Mouse (Mus musculus): ENCODE results near the gene Il21. TPM values are rescaled to one million over a fixed set of nuclear protein-coding genes. Genes with fewer than 3 reads are reported as not detected.

The Il21 gene
- total RNA-seq, 2 experiments from 2014 or later = not detected

GRCm38 (mm10) chr3:37201122-37201916 lies 31.1 kb downstream of the Il21 start:
- intact Hi-C loops (cut with DNase I) = loop anchor here (5.0 kb wide), 1 partner anchor 564 kb away; no protein-coding TSS in a partner anchor
- no peak for DNase-seq (ENCODE audit: low spot score in 2 of 2)

- intact Hi-C loops (cut with DNase I) = no loop called here
- no peak for DNase-seq (ENCODE audit: low spot score in 2 of 2)
These were observed 34.1 kb downstream of the Il21 start for GRCm38 (mm10) chr3:37198302-37198701.

GRCm38 (mm10) chr3:37191953-37192352 lies 40.5 kb downstream of the Il21 start:
- no peak for DNase-seq (ENCODE audit: low spot score in 2 of 2)
- intact Hi-C loops (cut with DNase I) = no loop called here

- intact Hi-C loops (cut with DNase I) = no loop called here
- DNase-seq (ENCODE audit: low spot score in 2 of 2) = no peak
These were observed 46.9 kb downstream of the Il21 start for GRCm38 (mm10) chr3:37185534-37185933.

- intact Hi-C loops (cut with DNase I) = no loop called here
- peak in 1 of 2 experiments; percentile 14 for DNase-seq (ENCODE audit: low spot score in 2 of 2)
These were observed 49.8 kb downstream of the Il21 start for GRCm38 (mm10) chr3:37182415-37183269.

DNA sequence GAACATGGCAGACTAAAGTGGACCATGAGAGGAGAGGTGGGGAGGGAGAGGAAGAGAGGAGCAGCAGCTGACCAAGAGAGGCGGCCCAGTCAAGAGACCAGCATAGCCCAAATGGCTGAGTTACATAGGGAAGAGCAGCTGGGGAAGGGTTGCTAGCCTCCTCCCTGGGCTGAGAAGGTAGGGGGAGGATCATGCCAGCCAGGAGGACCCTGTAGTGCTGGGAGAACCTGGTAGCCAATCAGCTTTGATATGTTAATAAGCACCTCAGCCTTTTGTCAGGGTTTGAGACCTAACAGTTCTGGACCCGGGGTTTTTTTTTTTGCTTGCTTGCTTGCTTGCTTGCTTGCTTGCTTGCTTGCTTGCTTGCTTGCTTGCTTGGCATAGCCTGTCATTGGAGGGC lies 51.4 kb downstream of the Il21 start:
- DNase-seq (ENCODE audit: low spot score in 2 of 2) = no peak
- intact Hi-C loops (cut with DNase I) = no loop called here

DNA sequence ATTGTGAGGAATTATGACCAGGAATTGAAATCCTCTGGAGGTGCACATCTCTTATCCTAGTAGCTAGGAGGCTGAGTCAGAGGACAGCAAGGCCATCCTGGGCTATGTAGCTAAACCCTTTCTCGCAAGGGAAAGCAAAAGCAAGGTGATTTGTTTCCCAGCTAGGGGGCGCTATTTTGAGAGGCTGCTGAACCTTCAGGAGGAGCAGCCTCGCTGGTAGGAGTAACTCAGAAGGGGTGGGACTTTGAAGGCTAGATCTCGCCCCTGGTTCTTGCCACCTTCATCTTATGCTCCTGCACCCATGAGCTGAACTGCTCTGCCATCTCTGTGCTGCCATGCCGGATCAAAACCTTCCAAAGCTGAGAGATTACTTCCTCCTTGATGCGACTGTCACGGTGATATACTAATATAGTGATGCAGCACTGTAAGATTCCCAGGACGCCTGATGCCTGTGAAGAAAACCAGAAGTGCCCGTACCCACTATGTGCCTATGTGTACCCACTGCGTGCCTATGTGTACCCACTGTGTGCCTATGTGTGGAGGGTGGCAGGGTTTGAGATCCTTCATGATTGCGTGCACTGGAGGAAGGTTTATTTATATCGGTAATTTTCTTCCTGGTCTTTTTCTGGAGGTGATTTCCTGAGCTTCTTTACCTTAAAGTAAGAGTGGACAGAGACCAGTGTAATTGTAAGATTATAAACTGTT lies 52.2 kb downstream of the Il21 start:
- intact Hi-C loops (cut with DNase I) = no loop called here
- no peak for DNase-seq (ENCODE audit: low spot score in 2 of 2)

- intact Hi-C loops (cut with DNase I) = no loop called here
- DNase-seq (ENCODE audit: low spot score in 2 of 2) = no peak
These were observed 53.0 kb downstream of the Il21 start for GRCm38 (mm10) chr3:37179472-37179871.

DNA sequence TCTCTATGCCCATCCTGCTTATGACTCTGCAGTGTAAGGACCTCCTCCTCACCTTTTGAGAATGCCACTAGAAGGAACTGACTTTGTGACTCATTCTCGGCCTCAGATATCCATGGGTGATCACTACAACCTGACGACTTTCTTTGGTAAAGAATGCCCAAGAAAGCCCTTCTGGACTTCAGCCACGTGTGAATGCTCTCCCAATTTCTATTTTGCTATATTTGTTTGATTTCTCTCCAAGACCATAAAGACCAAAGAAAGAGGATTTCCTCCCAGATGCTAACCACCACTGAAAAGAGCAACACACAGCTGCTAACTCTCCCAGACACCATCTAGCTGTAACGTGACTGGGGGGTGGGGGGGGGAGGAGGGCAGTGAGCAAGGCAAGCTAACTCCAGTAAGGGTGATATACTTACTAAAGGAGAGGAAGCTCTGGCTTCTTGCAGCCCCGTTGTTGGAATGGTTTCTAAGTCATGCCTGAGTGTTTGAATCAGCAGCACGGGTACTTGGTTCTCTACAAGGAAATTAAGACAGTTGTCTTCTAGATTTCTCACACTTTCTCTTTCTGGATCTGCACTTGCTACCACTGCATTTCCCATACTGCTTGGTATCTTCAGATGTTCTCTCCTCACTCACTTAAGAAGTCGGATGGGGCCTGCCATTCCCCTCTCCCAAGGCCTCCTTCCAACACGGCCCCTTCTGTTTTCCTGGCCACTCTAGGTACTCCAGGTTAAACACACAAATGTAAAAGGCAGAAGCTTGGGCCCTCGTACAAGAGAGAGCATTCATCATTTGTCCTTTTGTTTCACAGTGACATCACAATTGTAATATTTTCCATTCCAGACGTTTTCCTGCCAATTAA lies 57.5 kb downstream of the Il21 start:
- intact Hi-C loops (cut with DNase I) = no loop called here
- DNase-seq (ENCODE audit: low spot score in 2 of 2) = no peak

DNA sequence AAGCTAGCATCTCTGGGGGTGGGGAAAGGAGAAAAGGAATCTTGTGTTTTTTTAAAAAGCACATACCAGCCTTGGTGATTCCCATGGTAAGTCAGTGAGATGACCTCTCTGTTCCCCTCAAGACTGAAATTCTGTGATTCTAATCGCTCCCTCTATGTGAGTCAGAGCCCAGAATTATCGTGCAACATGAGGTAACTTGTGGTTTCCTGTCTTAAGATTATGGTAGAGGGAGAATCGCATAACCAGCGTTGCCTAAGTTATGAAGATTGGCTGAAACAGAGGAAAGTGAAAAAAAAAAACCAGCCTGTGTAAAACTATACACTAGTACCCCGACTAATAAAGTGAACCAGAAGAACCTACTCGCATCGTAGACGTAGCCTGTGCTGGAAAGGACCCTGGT lies 59.2 kb downstream of the Il21 start:
- DNase-seq (ENCODE audit: low spot score in 2 of 2) = no peak
- intact Hi-C loops (cut with DNase I) = no loop called here

Small RNA genes lying within 50 kb of the gene (microRNA-seq; reads per million reads assigned to microRNA genes)
- not detected for gene Gm24169

Other genes starting within 250 kb of the Il21 start
- not detected for gene Adad1, start 169.1 kb downstream of the Il21 start, total RNA-seq (2021)
- gene Il2, start 106.7 kb downstream of the Il21 start, total RNA-seq (2021) = not detected
- gene Bbs12, start 79.9 kb upstream of the Il21 start, total RNA-seq (2021) = 1 to 10 TPM; 3.3 to 4.1 TPM
- 1 to 10 TPM; 9.3 TPM for gene Cetn4, start 80.1 kb upstream of the Il21 start, total RNA-seq (2021)
- gene Fgf2, start 115.7 kb upstream of the Il21 start, total RNA-seq (2021) = 1 to 10 TPM; 3.6 to 4.2 TPM
- 10 to 100 TPM; 21.5 to 25.4 TPM for gene Spata5, start 187.3 kb upstream of the Il21 start, total RNA-seq (2021)
- gene Nudt6, start 187.6 kb upstream of the Il21 start, total RNA-seq (2021) = 1 to 10 TPM; 6.8 to 8.8 TPM